Mouse (Mus musculus) intestine, postnatal 0 days (tissue): ENCODE results near the gene Gngt2. TPM values are rescaled to one million over a fixed set of nuclear protein-coding genes. Genes with fewer than 3 reads are reported as not detected.

Source experiments
- ATAC-seq: fragments of 200-750 bp; cut with Nextera tagmentation; 2 replicates; pipeline ENCODE4 v1.8.0; 2017; ENCODE audit warnings: mild to moderate bottlenecking, moderate TSS enrichment, moderate library complexity
- H3K27ac ChIP-seq: fragments of 300-500 bp; sonication (generic); 2 replicates; pipeline ENCODE4 v1.5.1; 2014; ENCODE audit warnings: mild to moderate bottlenecking, low read depth, low read length, moderate library complexity
- H3K27me3 ChIP-seq: fragments of 300-500 bp; sonication (generic); replicated peaks from 2 replicates; pipeline ENCODE4 v1.6.1; 2014; ENCODE audit warnings: low read length, mixed read lengths; ENCODE audit not compliant: control insufficient read depth, insufficient read depth
- H3K36me3 ChIP-seq: fragments of 300-500 bp; sonication (generic); 2 replicates; pipeline ENCODE4 v1.6.1; 2014; ENCODE audit warnings: mild to moderate bottlenecking, moderate library complexity; ENCODE audit not compliant: control insufficient read depth, insufficient read depth
- H3K4me1 ChIP-seq: fragments of 300-500 bp; sonication (generic); replicated peaks from 2 replicates; pipeline ENCODE4 v1.6.1; 2014; ENCODE audit warnings: antibody characterized with exemption, low read length, mixed read lengths; ENCODE audit not compliant: control insufficient read depth, insufficient read depth
- H3K4me2 ChIP-seq: fragments of 300-500 bp; sonication (generic); replicated peaks from 2 replicates; pipeline ENCODE4 v1.6.1; 2014; ENCODE audit warnings: low read depth, mild to moderate bottlenecking, moderate library complexity
- H3K4me3 ChIP-seq: fragments of 300-500 bp; sonication (generic); 2 replicates; pipeline ENCODE4 v1.5.1; 2014; ENCODE audit warnings: low read depth, low read length
- H3K9ac ChIP-seq: fragments of 300-500 bp; sonication (generic); 2 replicates; pipeline ENCODE4 v1.6.1; 2014; ENCODE audit warnings: mild to moderate bottlenecking, low read depth, low read length
- H3K9me3 ChIP-seq: fragments of 300-500 bp; sonication (generic); 2 replicates; pipeline ENCODE4 v1.6.1; 2016; ENCODE audit warnings: mixed run types; ENCODE audit not compliant: control insufficient read depth
- CTCF ChIP-seq: sonication (generic); IDR thresholded peaks from 2 replicates; pipeline ENCODE4 v1.5.1; 2016; ENCODE audit warnings: low read depth, mild to moderate bottlenecking, control low read depth, antibody characterized with exemption, moderate library complexity
- WGBS: fragments of 180-500 bp; shearing (Covaris S2); extraction: QIAGEN DNeasy Blood & Tissue Kit; methylation state at CpG from one replicate; pipeline ENCODE4 v1.1.7; 2014; 5-methylcytosine and 5-hydroxymethylcytosine counted together
- polyA plus RNA-seq: library from polyadenylated mRNA; unstranded; fragments of >200 nt; fragmentation: Nextera tagmentation; extraction: Ambion mirVana; gene quantifications from 2 replicates; pipeline ENCODE4 v1.2.1, GENCODE M21; 2015

Gene Gngt2
- polyA plus RNA-seq, 1 experiment from 2014 or later: 19.9 TPM

GRCm38 (mm10) chr11:95850898-95851297 is 13.9 kb downstream of the Gngt2 start:
- 69% methylated on average over 2 of the region's 2 CpGs for WGBS
- Histone ChIP-seq H3K4me3 (no peak overlapping the region), H3K4me2 (no peak overlapping the region), H3K9me3 (no peaks in the 10 kb centered on the region), H3K4me1 (no peaks in the 10 kb centered on the region), H3K27ac (no peak overlapping the region), H3K9ac (no peak overlapping the region), H3K27me3 (no peaks in the 10 kb centered on the region), H3K36me3 (no peaks in the 10 kb centered on the region)
- ATAC-seq: no peak
- no peak for TF ChIP-seq CTCF

- Histone ChIP-seq H3K9me3 (no peaks in the 10 kb centered on the region), H3K27me3 (no peaks in the 10 kb centered on the region), H3K36me3 (no peaks in the 10 kb centered on the region), H3K4me1 (no peaks in the 10 kb centered on the region), H3K4me3 (no peak overlapping the region), H3K4me2 (no peak overlapping the region), H3K27ac (no peak overlapping the region), H3K9ac (no peak overlapping the region)
- peak; percentile 90 for TF ChIP-seq CTCF
- ATAC-seq: no peak
- 42% methylated on average over 5 of the region's 5 CpGs for WGBS
These were observed 16.7 kb downstream of the Gngt2 start for GRCm38 (mm10) chr11:95853684-95854083.

- Histone ChIP-seq H3K9ac (no peak overlapping the region), H3K4me1 (no peaks in the 10 kb centered on the region), H3K27me3 (no peaks in the 10 kb centered on the region), H3K9me3 (no peaks in the 10 kb centered on the region), H3K4me2 (no peak overlapping the region), H3K4me3 (no peak overlapping the region), H3K27ac (no peak overlapping the region), H3K36me3 (no peaks in the 10 kb centered on the region)
- no peak for ATAC-seq
- 78% methylated on average over 4 of the region's 4 CpGs for WGBS
- no peak for TF ChIP-seq CTCF
These were observed 20.3 kb downstream of the Gngt2 start for GRCm38 (mm10) chr11:95857306-95857705.

GRCm38 (mm10) chr11:95857716-95858527 is 20.9 kb downstream of the Gngt2 start:
- H3K36me3 ChIP-seq: no peaks in the 10 kb centered on the region
- peak overlapping the region; percentile 90; the same call in 1 of the 2 replicates for H3K27ac ChIP-seq
- TF ChIP-seq CTCF: no peak
- H3K4me3 ChIP-seq: peak overlapping the region; percentile 64
- peak overlapping the region; percentile 75 for H3K4me2 ChIP-seq
- ATAC-seq: no peak
- no peaks in the 10 kb centered on the region for H3K9me3 ChIP-seq
- 21% methylated on average over 21 of the region's 21 CpGs for WGBS
- H3K27me3 ChIP-seq: no peaks in the 10 kb centered on the region
- H3K9ac ChIP-seq: peak overlapping the region; percentile 56
- no peaks in the 10 kb centered on the region for H3K4me1 ChIP-seq

- Histone ChIP-seq H3K36me3 (no peaks in the 10 kb centered on the region), H3K4me3 (peak overlapping the region; percentile 64), H3K9me3 (no peaks in the 10 kb centered on the region), H3K9ac (peak overlapping the region; percentile 56), H3K27ac (peak overlapping the region; percentile 90), H3K4me1 (no peaks in the 10 kb centered on the region), H3K4me2 (peak overlapping the region; percentile 75), H3K27me3 (no peaks in the 10 kb centered on the region)
- under 1% methylated on average over 58 of the region's 58 CpGs for WGBS
- no peak for TF ChIP-seq CTCF
- ATAC-seq: peak; percentile 97
These were observed 21.8 kb downstream of the Gngt2 start for GRCm38 (mm10) chr11:95858528-95859467.

- Histone ChIP-seq H3K4me2 (peak overlapping the region; percentile 75), H3K4me1 (no peaks in the 10 kb centered on the region), H3K27me3 (no peaks in the 10 kb centered on the region), H3K9ac (peak overlapping the region; percentile 56), H3K4me3 (peak overlapping the region; percentile 64), H3K36me3 (no peaks in the 10 kb centered on the region), H3K27ac (peak overlapping the region; percentile 90), H3K9me3 (no peaks in the 10 kb centered on the region)
- ATAC-seq: peak; percentile 37
- TF ChIP-seq CTCF: no peak
- WGBS: under 1% methylated on average over 35 of the region's 35 CpGs
These were observed 22.4 kb downstream of the Gngt2 start for GRCm38 (mm10) chr11:95859468-95859855.
